Mouse (Mus musculus): ENCODE results near the gene Dhx35. TPM values are rescaled to one million over a fixed set of nuclear protein-coding genes. Genes with fewer than 3 reads are reported as not detected.

The Dhx35 gene
- total RNA-seq, 2 experiments from 2014 or later, result 24.9 to 30.2 TPM

- intact Hi-C loops (cut with DNase I), result no loop called here
- DNase-seq, result peak in 1 of 2 experiments; percentile 12
Measured at GRCm38 (mm10) chr2:158799328-158799727, 4.7 kb downstream of the Dhx35 start.

GRCm38 (mm10) chr2:158800788-158801187 is 6.2 kb downstream of the Dhx35 start:
- intact Hi-C loops (cut with DNase I), result no loop called here
- no peak for DNase-seq

- intact Hi-C loops (cut with DNase I), result no loop called here
- no peak for DNase-seq
Measured at GRCm38 (mm10) chr2:158803575-158803974, 9.0 kb downstream of the Dhx35 start.

GRCm38 (mm10) chr2:158815686-158816085 is 21.1 kb downstream of the Dhx35 start:
- DNase-seq, result no peak
- intact Hi-C loops (cut with DNase I), result no loop called here

GRCm38 (mm10) chr2:158816239-158816638 is 21.6 kb downstream of the Dhx35 start:
- intact Hi-C loops (cut with DNase I), result no loop called here
- DNase-seq, result no peak

GRCm38 (mm10) chr2:158817708-158818107 is 23.1 kb downstream of the Dhx35 start:
- intact Hi-C loops (cut with DNase I), result no loop called here
- no peak for DNase-seq

GRCm38 (mm10) chr2:158828124-158828523 is 33.5 kb downstream of the Dhx35 start:
- intact Hi-C loops (cut with DNase I), result no loop called here
- no peak for DNase-seq

GRCm38 (mm10) chr2:158829746-158830145 is 35.1 kb downstream of the Dhx35 start:
- intact Hi-C loops (cut with DNase I), result no loop called here
- DNase-seq, result no peak

- intact Hi-C loops (cut with DNase I), result no loop called here
- DNase-seq, result peak; percentile 31 to 39
Measured at GRCm38 (mm10) chr2:158833221-158833620, 38.6 kb downstream of the Dhx35 start.

GRCm38 (mm10) chr2:158833645-158834044 is 39.0 kb downstream of the Dhx35 start:
- peak; percentile 19 to 29 for DNase-seq
- intact Hi-C loops (cut with DNase I), result no loop called here

GRCm38 (mm10) chr2:158843287-158843686 is 48.7 kb downstream of the Dhx35 start:
- DNase-seq, result no peak
- intact Hi-C loops (cut with DNase I), result no loop called here

GRCm38 (mm10) chr2:158845031-158845430 is 50.4 kb downstream of the Dhx35 start:
- DNase-seq, result no peak
- intact Hi-C loops (cut with DNase I), result no loop called here

- no peak for DNase-seq
- intact Hi-C loops (cut with DNase I), result no loop called here
Measured at GRCm38 (mm10) chr2:158846208-158846607, 51.6 kb downstream of the Dhx35 start.

GRCm38 (mm10) chr2:158847991-158848390 is 53.4 kb downstream of the Dhx35 start:
- DNase-seq, result no peak
- intact Hi-C loops (cut with DNase I), result no loop called here

GRCm38 (mm10) chr2:158849416-158849815 is 54.8 kb downstream of the Dhx35 start:
- DNase-seq, result no peak
- intact Hi-C loops (cut with DNase I), result no loop called here

GRCm38 (mm10) chr2:158852579-158852978 is 58.0 kb downstream of the Dhx35 start:
- intact Hi-C loops (cut with DNase I), result no loop called here
- peak; percentile 47 to 69 for DNase-seq

GRCm38 (mm10) chr2:158856896-158857499 is 62.4 kb downstream of the Dhx35 start:
- intact Hi-C loops (cut with DNase I), result no loop called here
- no peak for DNase-seq

- no peak for DNase-seq
- intact Hi-C loops (cut with DNase I), result no loop called here
Measured at GRCm38 (mm10) chr2:158857579-158857978, 63.0 kb downstream of the Dhx35 start.

GRCm38 (mm10) chr2:158861115-158861514 is 66.5 kb downstream of the Dhx35 start:
- no peak for DNase-seq

GRCm38 (mm10) chr2:158863341-158864125 is 68.9 kb downstream of the Dhx35 start:
- peak; percentile 73 to 78 for DNase-seq

More at GRCm38 (mm10) chr2:158861115-158861514, 66.5 kb downstream of the Dhx35 start:
- intact Hi-C loops (cut with DNase I), result loop anchor here (5.0 to 10.0 kb wide), 2 partner anchors 206 to 309 kb away; no protein-coding TSS in a partner anchor

GRCm38 (mm10) chr2:158864126-158864458 is 69.5 kb downstream of the Dhx35 start:
- intact Hi-C loops (cut with DNase I), result loop anchor here (1.0 to 10.0 kb wide), 4 partner anchors 97 to 1729 kb away; no protein-coding TSS in a partner anchor
- DNase-seq, result no peak

More at GRCm38 (mm10) chr2:158863341-158864125, 68.9 kb downstream of the Dhx35 start:
- intact Hi-C loops (cut with DNase I), result loop anchor here (1.0 to 10.0 kb wide), 4 partner anchors 96 to 1729 kb away; no protein-coding TSS in a partner anchor

- intact Hi-C loops (cut with DNase I), result loop anchor here (2.0 to 10.0 kb wide), 3 partner anchors 211 to 1727 kb away; no protein-coding TSS in a partner anchor
- peak; percentile 79 to 90 for DNase-seq
Measured at GRCm38 (mm10) chr2:158865358-158865757, 70.8 kb downstream of the Dhx35 start.

Data from heart, postnatal 10 days (tissue).